Mouse (Mus musculus) lung, adult 2 months (tissue): ENCODE results near the gene Lsp1.

Experiments used
- CTCF ChIP-seq: fragments of 200-500 bp; IDR thresholded peaks from 2 replicates; pipeline ENCODE4 v1.5.1; 2011; ENCODE audit warnings: mild to moderate bottlenecking, low read length, control low read depth; ENCODE audit not compliant: insufficient read depth
- POLR2A ChIP-seq: fragments of 200-500 bp; IDR thresholded peaks from 2 replicates; pipeline ENCODE4 v1.6.1; 2011; ENCODE audit warnings: low read depth, mild to moderate bottlenecking, control low read depth, low read length, borderline replicate concordance; ENCODE audit errors: extremely low read depth

GRCm38 (mm10) chr7:142505942-142506341 is 45.3 kb downstream of the Lsp1 start:
- TF ChIP-seq POLR2A (no peak), CTCF (no peak)
